Mouse (Mus musculus): ENCODE measurements around the gene Olfr279.

Gene Olfr279

DNA sequence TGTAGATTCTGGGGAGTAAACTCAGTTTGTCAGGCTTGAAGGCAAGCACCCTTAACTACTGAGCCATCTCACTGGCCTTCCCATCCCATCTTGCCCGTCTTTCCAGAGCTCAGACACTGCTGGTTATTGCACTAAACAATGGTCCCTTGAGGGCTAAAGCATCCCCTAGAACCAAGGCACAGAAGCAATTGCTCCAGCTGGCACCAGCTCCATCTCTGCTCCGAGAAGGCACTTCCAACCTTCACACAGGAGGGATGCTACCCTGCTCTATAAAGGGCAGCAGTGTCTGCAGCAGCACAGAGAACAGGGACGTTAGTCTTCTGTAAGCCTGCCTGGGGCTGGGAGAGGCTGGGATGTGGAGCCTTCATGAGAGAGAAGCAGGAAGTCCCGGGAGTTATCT lies at the start of gene Olfr279:
TSS of gene Olfr279 (plus strand) at position 301 of the 400 bp plus-strand sequence.
- DNase-seq = no peak

- DNase-seq = no peak
Observed at GRCm38 (mm10) chr15:98444561-98444960, 47.6 kb upstream of the Olfr279 start.

DNA sequence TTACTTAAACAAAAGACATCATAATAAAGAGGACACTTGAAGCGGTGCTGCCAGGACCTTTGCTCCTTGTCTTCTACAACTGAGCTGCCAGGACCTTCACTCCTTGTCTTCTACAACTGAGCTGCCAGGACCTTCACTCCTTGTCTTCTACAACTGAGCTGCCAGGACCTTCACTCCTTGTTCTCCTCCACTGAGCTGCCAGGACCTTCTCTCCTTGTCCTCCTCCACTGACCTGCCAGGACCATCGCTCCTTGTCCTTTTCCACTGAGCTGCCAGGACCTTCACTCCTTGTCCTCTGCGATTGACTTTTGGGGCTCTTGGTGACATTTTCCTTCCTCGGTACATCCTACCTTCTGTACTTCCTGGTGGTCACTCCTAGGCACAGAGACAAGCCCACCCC lies 43.7 kb upstream of the Olfr279 start:
- DNase-seq = no peak

GRCm38 (mm10) chr15:98452288-98452687 lies 39.9 kb upstream of the Olfr279 start, which contains the start of gene Olfr281:
Gene Olfr281 (plus strand): TSS chr15:98452588.
- no peak for DNase-seq

DNA sequence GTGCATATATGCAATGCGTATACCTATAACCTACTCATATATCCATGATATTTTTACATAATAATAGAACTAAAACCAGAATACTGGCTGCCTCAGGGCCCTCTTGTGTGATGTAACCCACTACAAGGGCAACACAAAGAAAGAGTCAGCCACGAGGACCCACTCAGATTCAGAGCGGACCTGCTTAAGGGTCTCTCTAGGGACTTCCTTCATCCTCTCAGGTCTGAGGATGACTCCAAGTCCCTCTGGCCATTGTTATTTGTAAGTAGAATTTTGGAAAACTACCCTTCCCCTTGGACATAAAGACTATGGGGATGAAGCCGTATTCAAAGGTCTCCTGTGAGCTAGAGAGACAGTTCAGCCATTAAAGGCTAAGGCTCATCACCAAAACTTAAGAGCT lies 22.6 kb upstream of the Olfr279 start, which contains the start of gene OR5BS1P:
TSS of gene OR5BS1P (plus strand) at position 301 of the 400 bp plus-strand sequence.
- DNase-seq = no peak

DNA sequence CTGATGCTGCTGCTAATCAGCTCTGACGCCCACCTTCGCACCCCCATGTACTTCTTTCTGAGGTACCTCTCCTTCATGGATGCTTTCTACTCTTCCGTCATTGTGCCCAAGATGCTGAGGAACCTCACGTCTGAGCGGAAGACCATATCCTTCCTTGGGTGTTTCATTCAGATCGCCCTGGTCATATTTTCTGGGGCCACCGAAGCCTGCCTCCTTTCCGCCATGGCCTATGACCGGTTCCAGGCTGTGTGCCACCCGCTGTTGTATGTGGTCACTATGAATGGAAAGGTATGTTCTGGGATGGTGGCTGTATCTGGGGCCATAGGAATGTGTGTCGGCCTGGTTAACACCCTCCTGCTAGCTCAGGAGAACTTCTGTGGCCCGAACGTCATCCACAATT lies 20.7 kb upstream of the Olfr279 start:
- DNase-seq = no peak

DNA sequence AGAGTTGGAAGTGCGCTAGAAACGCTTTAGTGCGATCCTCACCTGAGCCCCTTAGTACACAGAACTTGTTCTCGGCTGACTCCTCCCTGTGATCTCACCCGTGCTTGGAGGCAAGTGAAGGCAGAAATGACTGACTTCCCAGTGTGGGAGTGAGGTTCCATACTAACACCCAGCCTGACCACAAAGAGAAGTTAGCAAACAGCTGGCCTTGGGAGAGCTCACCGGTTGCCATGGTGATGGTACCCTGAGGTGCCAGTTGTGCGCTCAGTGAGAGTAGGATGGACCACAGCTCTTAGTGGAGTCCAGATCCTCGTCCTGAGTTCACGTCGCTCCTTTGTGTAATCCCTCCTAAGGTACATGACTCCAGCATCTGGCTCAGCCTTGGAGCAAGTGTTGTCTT lies 17.2 kb upstream of the Olfr279 start:
- DNase-seq = no peak

- DNase-seq = peak; percentile 42 to 48
Observed at GRCm38 (mm10) chr15:98475382-98475781, 16.8 kb upstream of the Olfr279 start.

DNA sequence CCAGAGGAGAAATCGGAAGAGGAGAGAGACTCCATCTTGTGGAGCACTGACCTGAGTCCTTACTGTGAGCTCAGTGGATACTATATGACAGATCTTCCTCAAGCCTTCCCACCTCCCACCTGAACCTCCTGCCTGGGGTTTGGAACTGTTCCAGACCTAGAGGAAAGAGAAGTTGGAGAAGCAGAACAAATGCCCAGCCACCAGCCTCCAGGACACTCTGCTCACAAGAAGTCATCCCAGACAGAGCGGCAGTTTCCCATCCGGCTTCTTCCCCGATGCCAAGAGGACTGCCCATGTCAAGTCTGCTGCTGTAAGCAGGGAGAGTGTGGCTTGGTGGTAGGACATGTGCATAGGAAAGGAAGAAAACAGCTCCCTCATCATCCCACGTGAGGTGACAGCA lies 15.9 kb upstream of the Olfr279 start:
- no peak for DNase-seq

GRCm38 (mm10) chr15:98479568-98480102 lies 12.6 kb upstream of the Olfr279 start:
- DNase-seq = no peak

- no peak for DNase-seq
Observed at GRCm38 (mm10) chr15:98482701-98483100, 9.5 kb upstream of the Olfr279 start, which contains the start of gene Lalba. Gene Lalba (minus strand): TSS chr15:98482721.

GRCm38 (mm10) chr15:98483907-98484886 lies 8.0 kb upstream of the Olfr279 start:
- no peak for DNase-seq

GRCm38 (mm10) chr15:98486433-98487021 lies 5.7 kb upstream of the Olfr279 start:
- DNase-seq = no peak

DNA sequence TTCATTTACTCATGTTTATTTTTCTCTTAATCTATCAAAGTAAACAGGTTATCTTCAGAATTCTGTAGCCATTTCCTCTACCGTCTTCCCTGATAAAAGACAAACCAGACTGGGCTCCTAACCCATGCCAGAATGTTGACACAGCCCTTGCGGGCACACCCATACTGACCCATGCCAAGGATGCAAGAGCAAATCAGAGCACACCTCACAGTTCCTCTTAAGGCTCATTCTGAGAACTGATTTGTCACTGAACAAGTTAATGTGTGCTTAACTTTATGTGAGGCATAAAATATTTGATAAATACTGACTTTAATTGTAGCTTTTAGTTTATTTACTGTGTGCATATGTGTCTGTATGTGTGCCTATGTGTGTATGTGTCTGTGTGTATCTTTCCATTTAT lies 870 bp upstream of the Olfr279 start:
- DNase-seq = no peak

DNA sequence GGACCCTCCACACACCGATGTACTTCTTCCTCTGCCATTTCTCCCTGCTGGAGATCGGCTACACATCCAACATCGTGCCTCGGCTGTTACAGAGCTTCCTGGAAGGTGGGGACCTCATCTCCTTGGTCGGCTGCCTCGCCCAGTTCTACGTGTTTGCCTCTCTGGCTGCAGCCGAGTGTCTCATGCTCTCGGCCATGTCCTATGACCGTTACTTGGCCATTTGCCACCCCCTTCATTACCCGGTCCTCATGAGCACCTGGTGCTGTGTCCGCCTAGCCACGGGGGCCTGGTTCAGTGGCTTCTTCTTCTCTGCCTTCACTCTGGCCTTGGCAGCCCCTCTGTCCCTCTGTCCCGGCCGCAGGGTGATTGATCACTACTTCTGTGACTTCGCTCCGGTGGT lies 5.4 kb downstream of the Olfr279 start:
- no peak for DNase-seq

- DNase-seq = no peak
Observed at GRCm38 (mm10) chr15:98503317-98503716, 11.1 kb downstream of the Olfr279 start.

- peak; percentile 79 to 82 for DNase-seq
Observed at GRCm38 (mm10) chr15:98504514-98504913, 12.3 kb downstream of the Olfr279 start.

DNA sequence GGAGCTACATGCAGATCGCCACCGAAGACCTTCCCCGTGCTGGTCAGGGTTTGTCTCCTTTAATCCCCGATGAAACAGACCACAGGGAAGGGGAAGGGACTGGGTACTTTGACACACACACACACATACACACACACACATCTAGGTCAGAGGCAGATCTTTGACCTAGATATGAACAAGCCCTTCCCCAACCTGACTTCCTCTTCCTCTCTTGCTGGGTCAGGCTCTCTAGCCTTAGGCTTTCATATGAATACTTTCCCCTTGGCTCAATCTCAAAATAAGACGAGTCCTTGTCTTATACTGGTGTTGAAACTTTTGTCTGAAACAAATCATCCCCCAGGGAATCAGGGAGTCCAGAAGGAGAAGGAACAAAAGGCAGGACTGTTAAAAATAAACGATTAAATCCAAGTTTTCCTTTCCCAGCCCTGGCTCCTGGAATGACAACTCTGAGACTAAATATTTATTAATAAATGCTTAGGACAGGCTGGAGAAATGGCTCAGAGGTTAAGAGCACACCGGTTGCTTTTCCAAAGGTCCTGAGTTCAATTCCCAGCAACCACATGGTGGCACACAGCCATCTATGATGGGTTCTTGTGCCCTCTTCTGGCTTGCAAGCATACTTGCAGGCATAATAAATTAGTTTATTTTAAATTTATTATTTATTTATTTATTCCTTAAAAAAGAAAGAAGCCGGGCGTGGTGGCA lies 14.2 kb downstream of the Olfr279 start:
- peak; percentile 37 to 39 for DNase-seq

DNA sequence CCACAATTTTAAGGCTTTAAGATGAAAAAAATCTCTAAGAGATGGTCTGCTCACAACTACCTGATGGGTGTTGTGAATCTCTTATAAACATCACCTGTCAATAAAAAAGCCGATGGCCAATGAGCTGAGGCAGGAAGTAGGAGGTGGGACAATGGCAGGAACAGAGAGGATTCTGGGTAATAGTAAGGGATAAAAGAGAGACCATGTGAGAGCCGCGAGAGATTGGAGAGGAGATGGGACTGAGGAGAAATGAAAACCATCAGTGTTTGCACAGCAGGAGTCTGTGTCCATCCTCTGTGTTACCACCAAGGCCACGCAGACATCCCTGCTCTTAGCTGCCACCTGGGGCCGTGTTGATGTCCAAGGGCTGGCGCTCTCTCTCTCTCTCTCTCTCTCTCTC lies 15.1 kb downstream of the Olfr279 start:
- no peak for DNase-seq

DNA sequence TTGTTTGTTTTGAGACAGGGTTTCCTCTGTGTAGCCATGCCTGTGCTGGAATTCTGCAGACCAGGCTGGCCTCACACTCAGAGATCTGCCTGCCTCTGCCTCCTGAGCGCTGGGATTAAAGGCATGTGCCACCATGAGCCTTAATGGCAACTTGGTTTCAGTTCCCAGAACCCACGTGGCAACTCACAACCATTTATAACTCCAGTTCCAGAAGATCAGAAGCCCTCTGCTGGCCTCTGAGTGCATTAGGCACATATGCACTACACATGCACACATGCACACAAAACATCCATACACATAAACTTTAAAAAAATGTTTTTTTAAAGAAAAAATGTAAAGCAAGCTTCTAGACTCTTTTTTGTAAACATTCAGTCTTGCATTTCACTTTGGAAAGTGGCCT lies 17.2 kb downstream of the Olfr279 start:
- no peak for DNase-seq

- DNase-seq = peak; percentile 83 to 90
Observed at GRCm38 (mm10) chr15:98510438-98511385, 18.5 kb downstream of the Olfr279 start.

Data from thymus, postnatal 36 days (tissue).